Mouse (Mus musculus) bone marrow macrophage, adult 2 months (primary cell): ENCODE data around the gene Cpm.

Experiments used
- CTCF ChIP-seq: IDR thresholded peaks from 2 replicates; pipeline ENCODE4 v1.5.1; 2012; ENCODE audit warnings: low read depth, mild to moderate bottlenecking, low read length, moderate library complexity
- POLR2A ChIP-seq: IDR thresholded peaks from 2 replicates; pipeline ENCODE4 v1.6.1; 2012; ENCODE audit warnings: mild to moderate bottlenecking, low read depth, low read length, borderline replicate concordance

- TF ChIP-seq CTCF, result no peak
- TF ChIP-seq POLR2A, result no peak
These were observed 42.0 kb downstream of the Cpm start for GRCm38 (mm10) chr10:117671266-117671665.
